Mouse (Mus musculus) midbrain, embryonic 15.5 days (tissue): ENCODE results near the gene Sfta2. TPM values are rescaled to one million over a fixed set of nuclear protein-coding genes. Genes with fewer than 3 reads are reported as not detected.
A peak's percentile ranks its signal among the peaks of the same experiment; 100 is the strongest.

Experiments
- ATAC-seq: fragments of 200-750 bp; cut with Nextera tagmentation; replicated peaks from 2 replicates; pipeline ENCODE4 v1.8.0; 2017; ENCODE audit warnings: moderate TSS enrichment
- H3K27ac ChIP-seq: fragments of 300-500 bp; sonication (generic); 2 replicates; pipeline ENCODE4 v1.5.1; 2015; ENCODE audit warnings: mild to moderate bottlenecking, inconsistent platforms
- H3K27me3 ChIP-seq: fragments of 300-500 bp; sonication (generic); replicated peaks from 2 replicates; pipeline ENCODE4 v1.6.1; 2015; ENCODE audit warnings: inconsistent platforms
- H3K36me3 ChIP-seq: fragments of 300-500 bp; sonication (generic); replicated peaks from 2 replicates; pipeline ENCODE4 v1.6.1; 2015; ENCODE audit warnings: inconsistent platforms
- H3K4me1 ChIP-seq: fragments of 300-500 bp; sonication (generic); 2 replicates; pipeline ENCODE4 v1.6.1; 2015; ENCODE audit warnings: inconsistent platforms
- H3K4me2 ChIP-seq: fragments of 300-500 bp; sonication (generic); 2 replicates; pipeline ENCODE4 v1.6.1; 2015; ENCODE audit warnings: inconsistent platforms, mild to moderate bottlenecking, moderate library complexity
- H3K4me3 ChIP-seq: fragments of 300-500 bp; sonication (generic); 2 replicates; pipeline ENCODE4 v1.5.1; 2015; ENCODE audit warnings: mild to moderate bottlenecking, inconsistent platforms
- H3K9ac ChIP-seq: fragments of 300-500 bp; sonication (generic); 2 replicates; pipeline ENCODE4 v1.6.1; 2015; ENCODE audit warnings: mild to moderate bottlenecking, inconsistent platforms
- H3K9me3 ChIP-seq: fragments of 300-500 bp; sonication (generic); 2 replicates; pipeline ENCODE4 v1.6.1; 2016; ENCODE audit warnings: inconsistent platforms
- WGBS: fragments of 180-500 bp; shearing (Covaris S2); methylation state at CpG from one replicate; pipeline ENCODE4 v1.1.7; 2015; ENCODE audit warnings: mixed read lengths; 5-methylcytosine and 5-hydroxymethylcytosine counted together
- polyA plus RNA-seq: library from polyadenylated mRNA; unstranded; fragments of >200 nt; fragmentation: Nextera tagmentation; extraction: Ambion mirVana; gene quantifications from 2 replicates; pipeline ENCODE4 v1.2.1, GENCODE M21; 2015

Sfta2 gene
- polyA plus RNA-seq, 1 experiment from 2014 or later = not detected

DNA sequence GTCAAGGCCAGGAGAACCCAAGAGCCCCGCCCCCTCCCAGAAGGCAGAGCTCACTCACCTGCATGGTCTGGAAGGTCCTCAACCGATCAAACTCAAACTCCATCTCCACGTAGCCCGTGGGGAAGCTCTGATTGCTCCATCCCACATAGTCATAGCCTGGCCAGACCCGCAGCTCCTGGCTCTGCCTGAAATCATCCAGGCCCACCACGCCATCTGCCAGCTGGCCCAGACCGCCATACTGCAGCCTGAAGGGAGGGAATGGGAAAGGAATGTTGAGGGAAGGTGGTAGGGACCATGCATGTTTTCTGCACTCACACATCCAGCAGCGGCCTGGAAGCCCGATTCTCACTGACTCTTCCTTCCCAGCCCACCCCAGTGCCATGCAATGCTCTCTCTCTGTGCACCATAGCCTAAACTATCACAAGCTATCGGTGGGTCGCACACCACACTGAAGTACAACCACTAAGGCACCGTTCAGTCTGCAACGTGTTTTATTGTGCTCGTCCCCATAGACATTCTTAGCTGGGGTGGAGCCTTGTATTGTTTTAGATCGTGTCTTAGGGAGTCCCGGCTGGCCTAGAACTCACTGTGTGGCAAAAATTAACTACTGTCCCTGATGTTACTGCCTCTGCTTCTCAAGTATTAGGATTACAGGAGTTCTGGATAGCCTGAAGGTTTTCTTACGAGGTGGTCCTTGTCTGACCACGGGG, 88.7 kb downstream of the Sfta2 start:
- H3K9me3 ChIP-seq = no peaks in the 10 kb centered on the region
- no peaks in the 10 kb centered on the region for H3K27me3 ChIP-seq
- H3K9ac ChIP-seq = no peak overlapping the region
- peaks cover 14% of the 10 kb centered on the region for H3K4me1 ChIP-seq
- no peak overlapping the region for H3K27ac ChIP-seq
- no peak for ATAC-seq
- no peak overlapping the region for H3K4me3 ChIP-seq
- H3K4me2 ChIP-seq = no peak overlapping the region
- 92% methylated on average over 18 of the region's 18 CpGs for WGBS
- peaks cover 74% of the 10 kb centered on the region for H3K36me3 ChIP-seq

DNA sequence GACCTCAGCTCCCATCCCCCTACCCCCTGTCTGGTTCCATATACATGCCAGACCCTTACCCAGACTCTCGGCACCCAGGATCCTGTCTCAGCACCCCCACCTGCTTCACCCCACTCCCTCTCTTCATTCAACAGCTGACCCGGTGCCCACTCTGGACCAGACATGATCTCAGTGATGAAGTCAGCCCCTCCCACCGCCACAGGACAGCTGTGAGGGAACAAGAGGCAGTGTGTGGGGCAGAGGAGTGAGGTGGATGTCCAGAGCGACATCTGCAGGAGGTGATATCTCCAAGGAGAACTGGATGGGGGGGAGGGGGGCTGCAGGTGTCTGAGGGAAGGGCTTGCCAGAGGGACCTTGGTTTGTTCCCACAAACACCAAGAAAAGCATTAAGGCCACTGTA, 90.5 kb downstream of the Sfta2 start:
- no peak overlapping the region for H3K4me3 ChIP-seq
- no peak overlapping the region for H3K27ac ChIP-seq
- WGBS = 83% methylated on average over 4 of the region's 4 CpGs
- H3K4me1 ChIP-seq = peaks cover 2% of the 10 kb centered on the region
- no peak for ATAC-seq
- no peaks in the 10 kb centered on the region for H3K9me3 ChIP-seq
- no peak overlapping the region for H3K4me2 ChIP-seq
- H3K36me3 ChIP-seq = peaks cover 65% of the 10 kb centered on the region
- no peak overlapping the region for H3K9ac ChIP-seq
- no peaks in the 10 kb centered on the region for H3K27me3 ChIP-seq

DNA sequence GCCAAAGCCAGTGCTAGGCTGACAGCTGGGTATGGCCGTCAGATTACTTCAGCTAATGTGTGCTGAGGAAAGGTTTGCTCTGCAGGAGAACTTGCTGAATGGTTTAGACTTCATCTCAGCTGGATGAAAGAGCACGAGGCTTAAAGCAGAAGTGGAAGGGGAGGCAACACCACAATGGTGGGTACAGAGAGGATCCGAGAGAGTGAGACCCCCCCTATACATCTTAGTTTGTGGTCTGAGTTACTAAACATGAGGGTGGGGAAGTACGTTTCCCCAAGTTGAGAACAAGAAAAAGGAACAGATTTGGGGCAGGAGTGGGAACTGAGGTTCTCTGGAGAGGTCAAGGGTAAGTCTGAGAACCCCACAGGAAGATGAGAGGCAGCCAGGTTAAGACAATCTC, 91.0 kb downstream of the Sfta2 start:
- Histone ChIP-seq H3K27me3 (no peaks in the 10 kb centered on the region), H3K9me3 (no peaks in the 10 kb centered on the region), H3K27ac (no peak overlapping the region), H3K9ac (no peak overlapping the region), H3K4me3 (no peak overlapping the region), H3K36me3 (peaks cover 62% of the 10 kb centered on the region), H3K4me1 (peaks cover 8% of the 10 kb centered on the region), H3K4me2 (no peak overlapping the region)
- 85% methylated on average over 4 of the region's 4 CpGs for WGBS
- ATAC-seq = no peak

DNA sequence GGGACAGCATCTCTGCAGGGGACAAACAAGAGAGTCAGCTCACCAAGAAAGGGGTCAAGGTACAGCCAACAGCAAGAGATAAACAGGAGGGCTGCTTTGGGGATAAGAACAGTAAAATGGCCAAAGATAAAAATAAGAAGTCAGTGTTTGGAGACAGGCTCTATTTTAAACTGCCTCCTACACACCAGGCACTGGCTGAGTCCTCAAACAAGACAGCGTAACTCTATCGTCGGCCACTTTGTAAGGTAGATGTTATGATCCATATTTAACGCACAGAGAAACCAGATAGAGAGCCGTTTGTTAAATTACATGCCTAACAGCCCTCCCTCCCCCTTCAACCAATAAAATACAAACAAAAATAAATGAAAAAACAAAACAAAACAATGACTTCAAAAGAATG, 92.6 kb downstream of the Sfta2 start:
- H3K9me3 ChIP-seq = no peaks in the 10 kb centered on the region
- no peak overlapping the region for H3K4me3 ChIP-seq
- no peaks in the 10 kb centered on the region for H3K27me3 ChIP-seq
- peaks cover 22% of the 10 kb centered on the region for H3K4me1 ChIP-seq
- H3K4me2 ChIP-seq = no peak overlapping the region
- ATAC-seq = no peak
- peaks cover 46% of the 10 kb centered on the region for H3K36me3 ChIP-seq
- no peak overlapping the region for H3K9ac ChIP-seq
- WGBS = 94% methylated on average over 5 of the region's 5 CpGs
- H3K27ac ChIP-seq = no peak overlapping the region

DNA sequence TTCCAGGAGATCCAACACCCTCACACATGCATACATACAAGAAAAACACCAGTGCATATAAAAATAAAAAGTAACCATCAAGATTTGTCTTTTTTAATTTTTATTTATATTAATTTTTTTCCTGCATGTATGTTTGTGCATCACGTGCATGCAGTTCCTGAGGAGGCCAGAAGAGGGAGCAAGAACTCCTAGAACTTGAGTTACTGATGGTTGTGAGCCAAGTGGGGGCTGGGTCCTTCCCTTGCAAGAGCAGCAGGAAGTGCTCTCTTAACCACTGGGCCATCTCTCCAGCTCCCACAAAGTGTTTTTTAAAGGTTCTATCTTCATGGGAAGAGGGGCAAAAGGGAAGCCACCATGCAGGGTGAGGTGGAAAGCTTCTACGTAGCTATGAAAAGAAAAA, 93.9 kb downstream of the Sfta2 start:
- Histone ChIP-seq H3K4me1 (peaks cover 31% of the 10 kb centered on the region), H3K4me3 (no peak overlapping the region), H3K9ac (no peak overlapping the region), H3K9me3 (no peaks in the 10 kb centered on the region), H3K27ac (no peak overlapping the region), H3K4me2 (no peak overlapping the region), H3K36me3 (peaks cover 35% of the 10 kb centered on the region), H3K27me3 (no peaks in the 10 kb centered on the region)
- 94% methylated on average over 2 of the region's 2 CpGs for WGBS
- ATAC-seq = no peak

DNA sequence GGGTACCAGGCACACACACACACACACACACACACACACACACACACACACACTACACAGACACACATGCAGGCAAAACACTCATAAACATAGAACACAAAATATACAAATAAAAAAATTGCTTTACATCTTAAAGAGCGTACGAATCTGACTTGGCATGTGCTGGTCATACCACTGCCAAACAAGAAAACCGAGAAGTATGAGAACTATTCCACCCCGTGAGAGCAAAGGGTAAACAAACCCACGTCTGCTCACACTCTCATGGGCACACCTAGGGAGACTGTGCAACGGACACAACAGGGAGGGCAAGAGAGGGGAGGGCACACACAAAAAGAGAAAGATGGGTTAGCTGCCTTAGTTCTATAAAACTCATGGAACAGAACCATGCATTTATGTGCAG, 95.3 kb downstream of the Sfta2 start:
- no peak for ATAC-seq
- H3K27ac ChIP-seq = peak overlapping the region; percentile 99
- peaks cover 32% of the 10 kb centered on the region for H3K4me1 ChIP-seq
- WGBS = 65% methylated on average over 6 of the region's 6 CpGs
- no peaks in the 10 kb centered on the region for H3K27me3 ChIP-seq
- no peaks in the 10 kb centered on the region for H3K9me3 ChIP-seq
- peaks cover 21% of the 10 kb centered on the region for H3K36me3 ChIP-seq
- peak overlapping the region; percentile 86 for H3K4me2 ChIP-seq
- H3K9ac ChIP-seq = no peak overlapping the region
- peak overlapping the region; percentile 33; the same call in 1 of the 2 replicates for H3K4me3 ChIP-seq

DNA sequence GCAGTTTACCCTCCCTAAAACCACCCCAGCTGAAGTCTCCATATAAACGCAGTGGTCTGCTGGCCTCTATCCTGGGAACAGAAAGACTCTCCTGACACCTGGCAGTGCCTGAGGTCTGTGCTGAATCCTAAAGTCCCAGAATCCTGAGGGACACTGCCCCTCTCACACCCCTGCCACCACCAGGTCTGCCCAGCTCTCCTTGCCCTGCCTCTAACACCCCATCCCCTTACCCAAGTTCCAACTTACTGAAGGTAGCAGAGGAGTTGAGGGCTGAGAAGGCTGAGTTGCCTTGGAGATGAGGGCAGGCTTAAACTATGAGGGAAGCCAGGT, 96.0 kb downstream of the Sfta2 start:
- peak overlapping the region; percentile 99 for H3K27ac ChIP-seq
- H3K9me3 ChIP-seq = no peaks in the 10 kb centered on the region
- no peaks in the 10 kb centered on the region for H3K27me3 ChIP-seq
- H3K36me3 ChIP-seq = peaks cover 15% of the 10 kb centered on the region
- peak overlapping the region; percentile 33 for H3K4me3 ChIP-seq
- peak overlapping the region; percentile 86 for H3K4me2 ChIP-seq
- WGBS = 0% methylated on average over 1 of the region's 1 CpGs
- H3K9ac ChIP-seq = peak overlapping the region; percentile 33
- peak; percentile 27; the same call in 1 of the 2 replicates for ATAC-seq
- H3K4me1 ChIP-seq = peaks cover 39% of the 10 kb centered on the region

DNA sequence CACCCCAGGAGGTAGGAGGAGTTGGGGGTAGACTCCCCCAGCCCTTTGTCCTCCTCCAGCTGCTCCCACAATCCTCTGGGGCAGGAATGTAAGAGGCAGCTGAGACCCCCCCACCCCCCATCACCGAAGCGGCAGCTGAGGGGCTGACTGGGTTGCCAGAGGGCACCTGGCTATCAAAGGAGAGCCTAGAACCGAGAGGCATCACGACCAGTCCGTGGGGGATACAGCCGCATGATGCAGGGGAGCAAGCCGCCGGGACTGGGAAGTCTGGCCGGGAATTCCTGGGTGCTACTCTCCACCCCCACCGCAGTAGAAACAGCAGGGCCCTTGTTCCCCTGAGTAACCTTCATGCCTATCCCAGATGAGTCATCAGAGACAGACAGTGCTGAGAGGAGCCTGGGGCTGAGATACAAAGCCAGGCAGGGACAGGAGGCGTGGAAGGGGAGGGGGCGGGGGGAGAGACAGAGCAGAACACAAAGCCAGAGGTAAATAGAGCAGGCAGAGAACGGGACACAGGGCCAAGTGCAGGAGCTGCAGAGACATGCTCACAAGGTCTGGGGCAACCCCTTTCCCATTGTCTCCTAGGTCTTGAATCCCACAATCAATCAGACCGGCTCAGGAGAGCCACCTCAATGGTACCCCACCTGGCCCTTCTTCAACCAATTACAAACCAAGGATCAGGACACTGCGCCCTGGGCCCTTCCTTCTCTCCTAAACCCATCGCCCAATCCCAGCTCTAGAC, 96.6 kb downstream of the Sfta2 start:
- Histone ChIP-seq H3K9me3 (no peaks in the 10 kb centered on the region), H3K4me1 (peaks cover 43% of the 10 kb centered on the region), H3K27me3 (no peaks in the 10 kb centered on the region), H3K27ac (peak overlapping the region; percentile 99), H3K9ac (peak overlapping the region; percentile 33), H3K36me3 (peaks cover 9% of the 10 kb centered on the region), H3K4me2 (peak overlapping the region; percentile 86), H3K4me3 (peak overlapping the region; percentile 33)
- under 1% methylated on average over 16 of the region's 16 CpGs for WGBS
- peak; percentile 62 for ATAC-seq

DNA sequence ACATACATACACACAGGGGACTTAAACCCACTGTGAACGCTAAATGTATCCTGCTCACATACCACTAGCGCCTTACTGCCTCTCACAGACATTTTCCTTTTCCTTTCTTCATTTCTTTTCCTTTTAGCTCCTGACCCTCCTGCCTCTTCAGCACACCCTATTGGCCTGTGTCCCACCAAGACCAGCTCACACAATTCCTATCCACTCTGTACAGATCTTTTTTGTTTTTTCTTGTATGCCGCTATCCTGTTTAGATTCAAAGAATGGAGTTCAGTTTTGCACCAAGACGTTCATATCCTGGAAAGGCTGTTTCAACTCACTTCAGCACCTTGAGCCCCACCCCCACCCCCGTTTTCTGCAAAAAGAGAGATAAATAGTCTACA, 97.1 kb downstream of the Sfta2 start:
- Histone ChIP-seq H3K9me3 (no peaks in the 10 kb centered on the region), H3K36me3 (peaks cover 4% of the 10 kb centered on the region), H3K4me1 (peaks cover 43% of the 10 kb centered on the region), H3K4me3 (peak overlapping the region; percentile 33), H3K4me2 (peak overlapping the region; percentile 86), H3K27ac (peak overlapping the region; percentile 99), H3K9ac (peak overlapping the region; percentile 33), H3K27me3 (no peaks in the 10 kb centered on the region)
- ATAC-seq = no peak
- 17% methylated on average over 5 of the region's 5 CpGs for WGBS

DNA sequence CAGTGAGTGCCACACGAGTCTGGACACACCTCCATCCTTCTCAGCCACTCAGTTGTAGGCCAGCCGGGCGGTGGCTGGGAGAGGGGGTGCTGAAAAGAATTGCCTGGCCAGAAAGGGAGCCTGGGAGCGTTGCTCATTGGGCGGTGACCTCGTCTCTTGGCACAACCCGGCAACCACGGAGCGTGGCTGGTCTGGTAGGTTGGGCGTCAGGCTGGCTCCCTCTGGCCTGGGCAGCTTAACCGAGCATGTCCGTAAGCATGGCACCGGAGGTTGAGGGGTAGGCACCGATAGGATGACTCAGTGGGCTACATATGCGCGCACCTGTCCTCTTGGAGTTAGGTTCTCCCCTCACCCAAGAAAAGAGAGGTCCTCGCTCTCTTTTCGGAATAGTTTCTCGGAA, 98.6 kb downstream of the Sfta2 start:
- Histone ChIP-seq H3K4me2 (peak overlapping the region; percentile 86), H3K4me1 (peaks cover 56% of the 10 kb centered on the region), H3K9me3 (no peaks in the 10 kb centered on the region), H3K36me3 (no peaks in the 10 kb centered on the region), H3K27ac (peak overlapping the region; percentile 99), H3K9ac (peak overlapping the region; percentile 86), H3K4me3 (peak overlapping the region; percentile 83), H3K27me3 (no peaks in the 10 kb centered on the region)
- WGBS = 2% methylated on average over 19 of the region's 19 CpGs
- ATAC-seq = 0 out of 2 replicates have a peak, but pooled peaks have one; percentile 11
